ENCODE assay signal across 9 mouse cellular contexts in the genomic region with DNA sequence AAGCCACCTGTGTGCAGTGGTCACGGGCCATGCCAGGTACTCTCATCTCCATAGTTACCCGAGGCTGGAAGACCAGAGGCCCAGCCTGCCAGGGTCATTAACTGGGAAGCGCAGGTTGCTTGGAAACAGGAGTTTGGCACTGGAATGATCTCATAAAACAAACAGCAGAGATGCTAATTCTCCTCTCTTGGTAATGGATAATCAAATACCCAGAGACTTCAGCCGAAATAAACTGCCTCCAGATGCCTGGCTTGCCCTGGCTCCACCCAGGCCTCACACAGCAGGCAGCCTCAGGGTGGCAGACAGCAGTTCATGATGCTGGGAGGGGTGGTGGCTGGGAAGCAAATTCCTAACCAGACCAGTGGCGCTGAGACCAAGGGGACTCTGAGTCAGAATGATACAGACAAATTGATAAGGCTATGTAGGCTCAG.
DNase-seq lines count a peak whose midpoint lies in the region; ATAC-seq lines count a peak whose summit lies in the region.
"Had no signal": no experiment of that assay in that cellular context is flagged by ENCODE, and none has a peak within 500 bp of the region (broad histone marks: within the 10 kb centered on the region; RNA-seq: fewer than 3 reads in every experiment).

No protein-coding gene starts in this region.

- no peak overlapping the region for H3K4me3 ChIP-seq in lung, embryonic 15.5 days
- no peak overlapping the region for H3K4me3 ChIP-seq in forebrain, embryonic 14.5 days (ENCODE audit: low read depth, low read length)
- H3K4me3 ChIP-seq in stomach, embryonic 14.5 days (ENCODE audit: low read depth, low read length) = no peak overlapping the region
- H3K4me3 ChIP-seq: liver, embryonic 13.5 days had no signal

- H3K27ac ChIP-seq in lung, embryonic 15.5 days = 0 out of 2 replicates have a peak overlapping the region, but pooled peaks have one; percentile 33
- H3K27ac ChIP-seq in forebrain, embryonic 14.5 days (ENCODE audit: low read depth, low read length) = peak overlapping the region; percentile 33
- H3K27ac ChIP-seq in stomach, embryonic 14.5 days (ENCODE audit: low read length) = peak overlapping the region; percentile 82
- H3K27ac ChIP-seq: liver, embryonic 13.5 days had no signal

- WGBS in lung, embryonic 15.5 days = 30% methylated on average over 5 of the region's 5 CpGs
- 27% methylated on average over 5 of the region's 5 CpGs for WGBS in forebrain, embryonic 14.5 days
- 26% methylated on average over 5 of the region's 5 CpGs for WGBS in stomach, embryonic 14.5 days

- peaks cover 11% of the 10 kb centered on the region; the same call in 1 of the 2 replicates for H3K4me1 ChIP-seq in lung, embryonic 15.5 days
- peaks cover 22% of the 10 kb centered on the region for H3K4me1 ChIP-seq in forebrain, embryonic 14.5 days (ENCODE audit: control insufficient read depth, insufficient read depth, low read length)
- peaks cover 4% of the 10 kb centered on the region; the same call in 1 of the 2 replicates for H3K4me1 ChIP-seq in stomach, embryonic 14.5 days (ENCODE audit: control insufficient read depth, insufficient read depth, low read length)

- no peaks in the 10 kb centered on the region for H3K27me3 ChIP-seq in lung, embryonic 15.5 days
- no peaks in the 10 kb centered on the region for H3K27me3 ChIP-seq in forebrain, embryonic 14.5 days (replicated peaks; ENCODE audit: control insufficient read depth, insufficient read depth, low read length)
- H3K27me3 ChIP-seq in stomach, embryonic 14.5 days (ENCODE audit: control insufficient read depth, insufficient read depth, low read length) = no peaks in the 10 kb centered on the region
- H3K27me3 ChIP-seq: liver, embryonic 13.5 days had no signal

- peak; percentile 60; the same call in 1 of the 2 replicates for ATAC-seq in lung, embryonic 15.5 days (ENCODE audit: borderline replicate concordance, extremely low read depth, low FRiP score, low TSS enrichment)
- ATAC-seq in forebrain, embryonic 14.5 days = 0 out of 2 replicates have a peak, but pooled peaks have one; percentile 28
- ATAC-seq in stomach, embryonic 14.5 days (ENCODE audit: insufficient number of reproducible peaks, insufficient read depth, low FRiP score, low read depth) = peak; percentile 81

- H3K36me3 ChIP-seq in lung, embryonic 15.5 days = peaks cover 19% of the 10 kb centered on the region; the same call in 1 of the 2 replicates
- peaks cover 19% of the 10 kb centered on the region for H3K36me3 ChIP-seq in forebrain, embryonic 14.5 days (ENCODE audit: control insufficient read depth, insufficient read depth, low read length)
- peaks cover 24% of the 10 kb centered on the region for H3K36me3 ChIP-seq in stomach, embryonic 14.5 days (ENCODE audit: control insufficient read depth, insufficient read depth, low read length)
- H3K36me3 ChIP-seq: liver, embryonic 13.5 days had no signal

- no peak overlapping the region for H3K4me2 ChIP-seq in lung, embryonic 15.5 days
- H3K4me2 ChIP-seq in forebrain, embryonic 14.5 days (ENCODE audit: low read length) = no peak overlapping the region
- 0 out of 2 replicates have a peak overlapping the region, but pooled peaks have one; percentile 0 for H3K4me2 ChIP-seq in stomach, embryonic 14.5 days (replicated peaks; ENCODE audit: low read depth, low read length)
- H3K4me2 ChIP-seq: liver, embryonic 13.5 days had no signal

- no peak overlapping the region for H3K9ac ChIP-seq in lung, embryonic 15.5 days
- peak overlapping the region; percentile 1 for H3K9ac ChIP-seq in forebrain, embryonic 14.5 days (ENCODE audit: low read length)
- no peak overlapping the region for H3K9ac ChIP-seq in stomach, embryonic 14.5 days (replicated peaks; ENCODE audit: low read depth, low read length)
- H3K9ac ChIP-seq: liver, embryonic 13.5 days had no signal

- H3K9me3 ChIP-seq in lung, embryonic 15.5 days = no peaks in the 10 kb centered on the region
- H3K9me3 ChIP-seq in forebrain, embryonic 14.5 days (replicated peaks; ENCODE audit: control insufficient read depth, low read length) = no peaks in the 10 kb centered on the region
- H3K9me3 ChIP-seq in stomach, embryonic 14.5 days (ENCODE audit: control insufficient read depth, low read depth, low read length) = no peaks in the 10 kb centered on the region
- H3K9me3 ChIP-seq: liver, embryonic 13.5 days had no signal

- DNase-seq in lung, postnatal 14 days = no peak
- DNase-seq in forebrain, embryonic 14.5 days (ENCODE audit: low spot score) = peak; percentile 58
- DNase-seq in kidney, postnatal 14 days = peak; percentile 66
- no peak for DNase-seq in cerebellum, adult 18-20 months
- no peak for DNase-seq in layer of hippocampus, postnatal 36 days
- DNase-seq in frontal cortex, postnatal 25 days (ENCODE audit: low spot score in 2 of 2) = no peak
- DNase-seq: liver, embryonic 13.5 days had no signal

Comparison
In these comparisons a context has a peak if more than half of its experiments do, and no peak if none do; other contexts are left out.
1. ATAC-seq: peak in every context shown above with its lines; median percentile 81 in stomach, embryonic 14.5 days; 60 in lung, embryonic 15.5 days; 28 in forebrain, embryonic 14.5 days.
2. DNase-seq: peak in forebrain, embryonic 14.5 days (single experiment) and kidney, postnatal 14 days (single experiment); none in lung, postnatal 14 days (single experiment), cerebellum, adult 18-20 months (0 of 2), layer of hippocampus, postnatal 36 days (0 of 2) and frontal cortex, postnatal 25 days (0 of 2).
3. Peak in every context shown above with its lines, with median percentiles within 50 percentile points of each other: H3K27ac ChIP-seq.